Mouse (Mus musculus): ENCODE measurements around the gene Srp72.

- TF ChIP-seq CTCF (conservative IDR thresholded peaks at IDR 0.05; ENCODE audit: insufficient read depth, insufficient read length, low read depth, low read length), result no peak
- no peak for TF ChIP-seq POLR2A (IDR thresholded peaks at IDR 0.05; ENCODE audit: low read depth, low read length)
These were observed 19.0 kb upstream of the Srp72 start for GRCm38 (mm10) chr5:76955474-76955873.

Measured in kidney, adult 2 months (tissue).